Mouse (Mus musculus) heart, embryonic 16.5 days (tissue): ENCODE data around the gene Tpmt. TPM values are rescaled to one million over a fixed set of nuclear protein-coding genes. Genes with fewer than 3 reads are reported as not detected.
A peak's percentile ranks its signal among the peaks of the same experiment; 100 is the strongest.

Experiments used
- ATAC-seq: fragments of 200-750 bp; cut with Nextera tagmentation; replicated peaks from 2 replicates; pipeline ENCODE4 v1.8.0; 2017; ENCODE audit warnings: moderate number of reproducible peaks; ENCODE audit not compliant: insufficient read depth, low FRiP score; ENCODE audit errors: extremely low read depth
- H3K27ac ChIP-seq: fragments of 300-500 bp; sonication (generic); 2 replicates; pipeline ENCODE4 v1.5.1; 2014; ENCODE audit warnings: mild to moderate bottlenecking, low read length, control low read depth, moderate library complexity
- H3K27me3 ChIP-seq: fragments of 300-500 bp; sonication (generic); 2 replicates; pipeline ENCODE4 v1.6.1; 2014; ENCODE audit warnings: low read length, mixed read lengths; ENCODE audit not compliant: control insufficient read depth, insufficient read depth
- H3K36me3 ChIP-seq: fragments of 300-500 bp; sonication (generic); 2 replicates; pipeline ENCODE4 v1.6.1; 2014; ENCODE audit not compliant: control insufficient read depth, insufficient read depth
- H3K4me1 ChIP-seq: fragments of 300-500 bp; sonication (generic); 2 replicates; pipeline ENCODE4 v1.6.1; 2014; ENCODE audit warnings: low read length, mixed read lengths; ENCODE audit not compliant: control insufficient read depth, insufficient read depth
- H3K4me2 ChIP-seq: fragments of 300-500 bp; sonication (generic); 2 replicates; pipeline ENCODE4 v1.6.1; 2014; ENCODE audit warnings: low read depth, mild to moderate bottlenecking, control low read depth, low read length
- H3K4me3 ChIP-seq: fragments of 300-500 bp; sonication (generic); 2 replicates; pipeline ENCODE4 v1.5.1; 2014; ENCODE audit warnings: mild to moderate bottlenecking, control low read depth, low read length
- H3K9ac ChIP-seq: fragments of 300-500 bp; sonication (generic); 2 replicates; pipeline ENCODE4 v1.6.1; 2014; ENCODE audit warnings: low read length, control low read depth
- H3K9me3 ChIP-seq: fragments of 300-500 bp; sonication (generic); replicated peaks from 2 replicates; pipeline ENCODE4 v1.6.1; 2016; ENCODE audit warnings: low read length; ENCODE audit not compliant: control insufficient read depth
- WGBS: fragments of 180-500 bp; shearing (Covaris S2); extraction: QIAGEN DNeasy Blood & Tissue Kit; methylation state at CpG from one replicate; pipeline ENCODE4 v1.1.7; 2014; 5-methylcytosine and 5-hydroxymethylcytosine counted together
- polyA plus RNA-seq: library from polyadenylated mRNA; unstranded; fragments of >200 nt; fragmentation: Nextera tagmentation; extraction: Ambion mirVana; gene quantifications from 2 replicates; pipeline ENCODE4 v1.2.1, GENCODE M21; 2015

Gene Tpmt
- polyA plus RNA-seq, 1 experiment from 2014 or later, result 10.1 TPM

DNA sequence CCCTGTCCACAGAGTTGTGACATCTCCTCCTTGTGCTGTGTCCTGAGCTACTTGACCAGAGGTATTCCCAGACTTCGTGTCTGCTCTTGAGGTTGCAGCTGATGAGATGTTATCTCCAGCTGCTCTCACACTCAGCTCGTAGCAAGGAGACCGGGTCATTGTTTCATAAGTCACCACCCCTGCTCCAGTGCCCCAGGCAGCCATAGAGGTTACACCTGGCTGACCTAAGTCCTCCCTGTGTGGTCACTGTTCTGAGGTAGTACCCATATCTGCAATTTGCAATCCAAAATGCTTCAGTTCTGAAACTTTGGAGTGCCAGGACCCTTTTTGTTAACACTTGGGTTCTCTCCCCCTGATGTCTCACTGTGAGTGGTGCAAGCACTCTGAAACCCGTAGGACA is 5.5 kb upstream of the Tpmt start:
- Histone ChIP-seq H3K27me3 (no peaks in the 10 kb centered on the region), H3K36me3 (peaks cover 15% of the 10 kb centered on the region), H3K9ac (no peak overlapping the region), H3K4me2 (no peak overlapping the region), H3K27ac (no peak overlapping the region), H3K4me1 (no peaks in the 10 kb centered on the region), H3K4me3 (no peak overlapping the region), H3K9me3 (no peaks in the 10 kb centered on the region)
- WGBS, result 35% methylated on average over 4 of the region's 4 CpGs
- no peak for ATAC-seq

DNA sequence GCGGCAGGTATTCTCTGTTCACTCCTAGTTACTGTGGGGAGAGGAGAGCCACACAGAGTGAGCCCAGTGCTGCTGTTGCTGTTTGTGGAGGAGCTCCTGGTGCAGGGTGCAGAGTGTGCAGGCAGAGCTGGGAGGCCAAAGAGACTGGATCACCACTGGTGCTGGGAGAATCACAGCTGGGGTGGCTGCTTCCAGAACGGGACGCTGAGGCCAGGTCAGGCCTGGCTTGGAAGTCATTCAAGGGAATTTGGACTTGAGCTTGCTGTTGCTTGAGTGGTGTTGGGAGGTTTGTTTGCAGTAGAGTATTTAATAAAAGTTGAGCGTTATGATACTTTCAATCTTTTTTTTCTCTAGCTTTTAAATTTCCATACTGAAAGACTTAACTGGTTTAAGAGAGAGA is 3.5 kb upstream of the Tpmt start:
- WGBS, result 83% methylated on average over 4 of the region's 4 CpGs

DNA sequence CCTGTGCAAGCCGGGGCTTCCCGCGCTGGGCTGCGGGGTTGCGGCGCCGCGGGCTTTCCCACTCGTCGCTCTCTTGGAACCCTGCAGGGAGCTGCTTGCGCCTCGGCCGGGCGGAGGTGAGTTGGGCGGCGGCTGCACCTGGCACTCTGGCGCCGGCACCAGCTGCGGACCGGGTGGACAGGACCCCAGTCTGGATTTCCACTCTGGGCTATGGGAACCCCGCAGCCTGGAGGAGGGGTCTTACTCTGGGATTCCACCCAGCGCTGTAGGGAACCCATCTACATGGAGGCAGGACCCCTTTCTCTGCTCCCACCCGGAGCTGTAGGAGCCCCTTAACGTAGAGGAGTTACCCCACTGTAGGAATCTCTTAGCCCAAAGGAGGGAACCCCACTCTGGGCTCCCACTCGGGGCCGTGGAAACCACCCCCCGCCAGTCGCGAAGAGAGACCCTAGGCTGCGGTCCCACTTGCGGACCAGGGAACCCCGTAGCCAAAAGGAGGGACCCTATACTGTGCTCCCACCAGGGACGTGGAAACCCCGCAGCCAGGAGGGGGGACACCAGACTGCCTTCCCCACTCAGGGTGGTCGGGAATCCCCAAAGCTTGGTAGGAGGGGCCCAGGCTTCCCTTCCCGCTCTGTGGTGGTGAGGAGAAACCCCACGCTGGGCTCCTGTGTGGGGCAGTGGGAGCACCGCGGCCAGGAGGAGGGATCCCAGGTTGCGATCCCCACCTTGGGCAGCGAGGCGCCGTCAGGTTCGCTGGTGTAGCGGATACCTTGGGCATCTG is 512 bp downstream of the Tpmt start:
- H3K27ac ChIP-seq, result peak overlapping the region; percentile 75
- WGBS, result under 1% methylated on average over 45 of the region's 45 CpGs
- no peaks in the 10 kb centered on the region for H3K27me3 ChIP-seq
- no peaks in the 10 kb centered on the region for H3K9me3 ChIP-seq
- H3K4me1 ChIP-seq, result peaks cover 8% of the 10 kb centered on the region
- peak overlapping the region; percentile 80 for H3K4me3 ChIP-seq
- H3K4me2 ChIP-seq, result peak overlapping the region; percentile 100
- ATAC-seq, result peak; percentile 16
- H3K36me3 ChIP-seq, result peaks cover 6% of the 10 kb centered on the region
- peak overlapping the region; percentile 86 for H3K9ac ChIP-seq

More for the DNA sequence above, 3.5 kb upstream of the Tpmt start:
- ATAC-seq, result no peak
- H3K9me3 ChIP-seq, result no peaks in the 10 kb centered on the region
- no peak overlapping the region for H3K9ac ChIP-seq
- H3K36me3 ChIP-seq, result peaks cover 15% of the 10 kb centered on the region
- no peak overlapping the region for H3K4me2 ChIP-seq
- H3K4me1 ChIP-seq, result peaks cover 5% of the 10 kb centered on the region
- no peak overlapping the region for H3K4me3 ChIP-seq
- H3K27me3 ChIP-seq, result no peaks in the 10 kb centered on the region
- no peak overlapping the region for H3K27ac ChIP-seq

DNA sequence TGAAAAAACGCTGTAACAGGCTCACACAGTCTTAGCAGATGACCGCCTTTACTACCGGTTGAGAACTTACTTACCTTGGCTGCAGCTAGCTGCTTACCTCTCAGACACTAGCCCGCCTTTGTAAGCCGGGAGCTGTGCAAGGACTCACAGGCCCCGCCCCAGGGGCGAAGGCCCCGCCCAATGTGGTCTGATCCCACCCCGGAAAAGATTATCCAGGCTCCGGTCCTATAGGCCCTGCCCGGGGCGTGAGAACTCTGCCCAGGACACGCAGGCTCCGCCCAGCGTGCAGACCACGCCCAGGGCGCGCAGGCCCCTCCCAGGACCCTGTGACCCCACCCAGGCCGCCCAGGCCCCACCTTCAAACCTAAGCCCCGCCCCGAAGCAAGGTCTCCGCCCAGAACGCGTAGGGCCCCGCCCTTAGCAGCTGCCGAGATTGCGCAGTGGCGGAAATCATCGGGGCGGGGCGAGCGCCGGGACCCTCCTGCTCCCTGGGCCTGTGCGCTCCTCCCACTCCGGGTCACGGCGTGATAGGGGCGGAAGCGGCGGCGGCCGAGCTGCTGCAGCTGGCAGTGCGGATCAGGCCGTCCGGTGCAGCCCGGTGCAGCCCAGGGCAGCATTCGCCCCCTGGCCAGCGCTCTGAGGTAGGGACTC is 1.4 kb downstream of the Tpmt start, which contains the start of gene Kdm1b:
TSS of gene Kdm1b (plus strand) at position 470 of the 651 bp plus-strand sequence.
- Histone ChIP-seq H3K27me3 (no peaks in the 10 kb centered on the region), H3K27ac (peak within 1 kb of the TSS; percentile 75), H3K4me2 (peak within 1 kb of the TSS; percentile 100), H3K4me1 (peaks cover 8% of the 10 kb centered on the region), H3K4me3 (peak within 1 kb of the TSS; percentile 80), H3K36me3 (no peaks in the 10 kb centered on the region), H3K9me3 (no peaks in the 10 kb centered on the region), H3K9ac (peak within 1 kb of the TSS; percentile 86)
- ATAC-seq, result peak; percentile 98
- WGBS, result 1% methylated on average over 47 of the region's 48 CpGs

DNA sequence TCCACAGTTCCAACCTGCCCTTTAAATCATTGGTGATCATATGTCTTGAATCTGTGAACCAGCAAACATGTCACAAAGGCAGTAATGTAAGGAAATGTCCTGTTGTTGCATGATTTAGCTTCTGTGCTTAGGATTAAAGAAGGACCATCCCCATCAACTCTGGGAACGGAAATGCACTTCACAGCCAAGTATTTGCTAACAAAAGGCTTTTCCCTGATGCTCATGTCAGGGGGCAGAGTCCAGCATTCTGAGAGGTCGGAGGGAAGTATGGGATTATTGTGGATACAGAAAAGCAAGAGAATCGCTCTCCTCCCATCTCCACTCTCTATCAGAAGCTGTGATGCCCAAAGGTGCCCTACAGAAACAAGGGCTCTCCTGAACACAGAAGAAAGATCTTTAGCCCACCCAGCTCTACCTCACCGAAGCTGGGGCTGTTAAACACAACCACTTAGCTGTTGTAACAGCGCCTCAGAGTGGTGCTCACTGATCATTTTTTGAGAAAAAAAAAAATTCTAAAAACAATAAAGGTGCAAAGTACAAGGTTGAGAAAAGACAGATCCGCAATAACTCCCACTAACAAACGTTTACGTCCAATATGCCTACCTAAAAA is 2.4 kb downstream of the Tpmt start:
- 50% methylated on average over 8 of the region's 8 CpGs for WGBS

DNA sequence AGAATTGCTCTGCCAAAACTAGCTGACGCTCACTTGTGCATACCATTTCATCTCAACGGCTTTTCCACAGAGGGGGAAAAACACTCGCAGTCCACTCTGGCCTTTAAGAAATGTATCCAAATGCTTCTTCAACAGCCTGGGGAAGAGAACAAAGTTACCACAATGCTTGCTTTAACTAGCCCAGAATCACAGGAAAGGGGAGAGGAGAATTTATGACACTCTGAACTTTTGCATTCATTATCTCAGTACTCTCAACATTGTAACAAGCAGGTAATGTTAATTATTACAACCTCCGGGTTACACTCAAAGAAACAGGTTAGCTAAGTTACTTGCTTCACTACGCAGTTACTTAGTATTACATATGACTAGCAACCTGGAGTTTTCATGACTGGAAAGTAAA is 4.5 kb downstream of the Tpmt start:
- Histone ChIP-seq H3K27me3 (no peaks in the 10 kb centered on the region), H3K4me1 (peaks cover 8% of the 10 kb centered on the region), H3K9ac (no peak overlapping the region), H3K9me3 (no peaks in the 10 kb centered on the region), H3K36me3 (no peaks in the 10 kb centered on the region), H3K4me3 (no peak overlapping the region), H3K27ac (no peak overlapping the region), H3K4me2 (no peak overlapping the region)
- ATAC-seq, result no peak
- 89% methylated on average over 5 of the region's 5 CpGs for WGBS

More for the DNA sequence above, 2.4 kb downstream of the Tpmt start:
- H3K4me3 ChIP-seq, result peak overlapping the region; percentile 80
- peak overlapping the region; percentile 100 for H3K4me2 ChIP-seq
- no peaks in the 10 kb centered on the region for H3K36me3 ChIP-seq
- H3K9ac ChIP-seq, result no peak overlapping the region; the same call in 1 of the 2 replicates
- no peaks in the 10 kb centered on the region for H3K27me3 ChIP-seq
- H3K9me3 ChIP-seq, result no peaks in the 10 kb centered on the region
- peaks cover 8% of the 10 kb centered on the region for H3K4me1 ChIP-seq
- ATAC-seq, result no peak
- H3K27ac ChIP-seq, result no peak overlapping the region

DNA sequence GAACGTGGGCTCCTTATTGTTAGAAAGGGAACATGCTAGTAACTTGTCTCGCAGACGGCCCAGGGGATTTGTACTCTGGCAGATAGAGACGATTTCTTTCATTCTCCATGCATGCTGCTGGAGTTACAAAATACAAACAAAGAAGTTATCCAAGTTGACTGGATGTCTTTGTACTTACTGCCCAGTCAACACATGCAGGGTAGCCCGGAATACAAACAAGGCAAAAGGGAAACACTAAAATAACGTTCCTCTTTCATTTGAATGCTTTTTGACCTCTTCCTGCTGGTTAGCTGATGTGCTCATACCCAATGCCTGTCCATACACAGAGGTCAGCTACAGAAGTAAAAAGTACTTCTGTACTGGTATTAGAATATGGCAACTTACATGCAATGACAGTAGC is 6.6 kb downstream of the Tpmt start:
- ATAC-seq, result no peak
- H3K4me2 ChIP-seq, result no peak overlapping the region
- H3K27me3 ChIP-seq, result no peaks in the 10 kb centered on the region
- H3K36me3 ChIP-seq, result no peaks in the 10 kb centered on the region
- 78% methylated on average over 6 of the region's 6 CpGs for WGBS
- no peak overlapping the region for H3K9ac ChIP-seq
- no peak overlapping the region for H3K4me3 ChIP-seq
- no peak overlapping the region for H3K27ac ChIP-seq
- peaks cover 5% of the 10 kb centered on the region; the same call in 1 of the 2 replicates for H3K4me1 ChIP-seq
- no peaks in the 10 kb centered on the region for H3K9me3 ChIP-seq

DNA sequence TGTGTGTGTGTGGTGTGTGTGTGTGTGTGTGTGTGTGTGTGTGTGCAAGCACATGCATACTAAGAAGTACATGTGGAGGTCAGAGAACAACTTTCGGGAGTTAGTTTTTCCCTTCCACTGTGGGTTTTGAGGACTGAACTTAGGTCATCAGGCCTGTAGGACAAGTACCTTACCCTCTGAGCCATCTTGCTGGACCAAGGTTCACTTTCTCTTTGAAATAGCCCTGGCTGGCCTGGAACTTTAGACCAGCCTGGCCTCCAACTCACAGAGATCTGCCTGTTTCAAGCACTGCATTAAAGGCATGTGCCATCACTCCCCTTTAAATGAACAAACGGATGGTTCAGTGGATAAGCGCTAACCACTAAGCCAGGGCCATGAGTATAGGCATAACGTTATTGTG is 10.9 kb downstream of the Tpmt start:
- H3K4me2 ChIP-seq, result no peak overlapping the region
- ATAC-seq, result no peak
- no peak overlapping the region for H3K27ac ChIP-seq
- H3K36me3 ChIP-seq, result no peaks in the 10 kb centered on the region
- no peak overlapping the region for H3K9ac ChIP-seq
- WGBS, result 87% methylated on average over 4 of the region's 4 CpGs
- no peaks in the 10 kb centered on the region for H3K9me3 ChIP-seq
- peaks cover 5% of the 10 kb centered on the region; the same call in 1 of the 2 replicates for H3K4me1 ChIP-seq
- no peaks in the 10 kb centered on the region for H3K27me3 ChIP-seq
- no peak overlapping the region for H3K4me3 ChIP-seq
